Mouse (Mus musculus): ENCODE data around the gene Zfc3h1. TPM values are rescaled to one million over a fixed set of nuclear protein-coding genes. Genes with fewer than 3 reads are reported as not detected.

Zfc3h1 gene
- total RNA-seq, 2 experiments from 2014 or later: 21.8 to 25.4 TPM

DNA sequence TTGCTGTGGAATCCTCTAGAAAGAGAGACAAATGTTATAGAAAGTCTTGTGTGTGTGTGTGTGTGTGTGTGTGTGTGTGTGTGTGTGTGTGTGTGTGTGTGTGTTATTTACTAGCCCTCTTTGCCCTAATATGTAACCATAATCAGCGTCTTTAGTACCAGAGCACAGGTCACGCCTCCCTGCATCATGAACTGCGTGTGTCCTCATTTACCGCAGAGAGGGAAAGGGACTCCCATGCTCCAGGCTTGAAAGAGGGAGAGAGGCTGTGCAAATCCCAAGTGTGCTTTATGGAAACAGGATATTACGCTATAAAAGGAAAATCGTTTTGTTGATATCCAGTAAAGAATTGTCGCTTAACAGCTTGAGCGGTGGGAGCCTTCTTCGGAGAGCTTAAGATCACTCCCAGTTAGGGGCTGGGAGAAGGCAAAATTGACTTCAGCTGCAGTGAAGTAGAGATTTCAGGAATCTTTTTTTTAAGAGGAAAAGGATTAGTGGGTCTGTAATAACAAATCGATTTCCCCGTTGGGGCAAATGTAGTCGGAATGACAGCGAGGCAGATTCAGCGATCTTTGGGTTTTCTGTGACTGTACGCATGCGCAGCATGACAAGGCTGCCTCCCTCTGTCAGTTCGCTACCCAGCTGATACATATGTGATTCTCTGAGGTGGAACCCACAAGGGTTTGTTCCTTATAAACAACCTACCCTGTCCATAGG lies 86.0 kb downstream of the Zfc3h1 start:
- DNase-seq: no peak
- intact Hi-C loops (cut with DNase I): no loop called here

DNA sequence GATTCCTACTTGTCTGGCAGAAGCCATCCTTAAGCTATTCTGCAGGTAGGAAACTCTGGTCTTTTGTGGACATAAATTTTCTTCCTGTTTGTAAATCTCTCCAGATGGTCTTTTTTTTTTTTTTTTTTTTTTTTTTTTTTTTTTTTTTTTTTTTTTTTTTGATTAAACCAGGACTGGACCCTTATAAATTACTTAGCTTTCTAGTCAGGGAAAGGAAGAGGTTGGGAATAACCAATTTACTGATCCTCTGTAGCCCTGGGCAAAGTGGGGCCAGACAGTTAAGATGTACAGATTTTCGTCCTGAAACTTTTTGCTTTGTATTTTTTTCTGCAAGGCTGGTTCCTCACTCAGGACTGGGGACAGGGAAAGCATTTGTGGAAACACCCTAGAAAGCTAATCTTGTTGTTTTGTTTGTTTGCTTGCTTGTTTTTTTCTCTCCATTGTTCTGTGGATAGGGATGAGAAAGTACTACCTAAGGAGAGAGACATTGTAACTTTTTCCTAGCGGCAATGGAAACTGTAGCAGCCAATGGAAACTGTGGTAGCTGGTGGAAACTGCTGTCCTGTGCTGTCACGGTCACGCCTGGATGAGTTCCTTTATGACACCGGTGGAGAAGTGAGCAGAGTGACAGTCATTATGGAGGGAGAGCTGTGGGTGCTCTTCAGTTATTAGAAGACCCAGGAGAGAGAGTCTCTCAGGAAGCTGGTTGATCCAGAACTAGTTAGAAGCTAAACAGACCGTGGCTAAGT lies 88.6 kb downstream of the Zfc3h1 start:
- intact Hi-C loops (cut with DNase I): no loop called here

DNA sequence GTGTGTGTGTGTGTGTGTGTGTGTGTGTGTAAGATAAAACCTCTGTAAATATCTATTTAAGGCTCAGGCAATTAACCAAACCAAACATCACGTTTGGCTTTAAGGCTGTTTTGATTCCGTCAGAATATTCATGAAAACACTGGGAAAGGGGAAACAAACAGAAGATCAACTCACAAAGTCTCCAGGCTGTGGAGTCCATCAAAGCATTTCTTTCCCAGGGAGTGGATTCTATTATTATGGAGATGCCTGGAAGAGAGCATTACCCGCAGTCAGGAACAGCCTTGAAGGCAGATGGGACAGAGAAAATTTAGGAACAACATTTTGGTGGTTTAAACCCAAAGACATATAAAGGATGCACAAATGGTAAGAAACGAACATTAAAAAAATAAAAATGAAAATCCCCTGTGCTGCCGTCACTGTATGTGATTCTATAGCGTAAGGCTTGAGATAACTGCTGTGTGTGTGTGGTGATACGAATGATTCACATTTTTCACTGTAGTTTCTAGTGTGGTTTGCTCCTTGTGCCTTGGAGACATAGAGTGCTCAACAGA lies 90.3 kb downstream of the Zfc3h1 start:
- intact Hi-C loops (cut with DNase I): no loop called here

More for the DNA sequence above, 88.6 kb downstream of the Zfc3h1 start:
- DNase-seq: no peak

DNA sequence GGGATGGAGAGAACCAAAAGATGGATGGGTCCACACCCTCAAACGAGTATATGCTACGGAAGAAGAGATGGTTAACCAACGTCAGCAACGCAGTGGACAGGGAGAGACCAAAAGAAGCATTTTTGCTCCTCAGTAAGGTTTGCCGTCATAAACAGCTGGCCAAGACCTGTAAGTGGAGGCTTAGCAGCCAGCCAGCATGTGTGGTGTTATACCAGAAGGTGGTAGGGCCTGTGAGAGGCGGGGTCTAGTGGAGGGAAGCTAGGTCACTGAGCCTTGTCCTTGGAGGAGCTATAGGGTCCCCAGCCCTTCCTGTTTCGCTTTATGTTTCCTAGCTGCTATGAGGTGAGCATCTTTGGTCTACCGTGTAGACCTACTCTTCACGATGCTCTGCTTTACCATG lies 91.7 kb downstream of the Zfc3h1 start:
- intact Hi-C loops (cut with DNase I): no loop called here
- no peak for DNase-seq

More for the DNA sequence above, 90.3 kb downstream of the Zfc3h1 start:
- no peak for DNase-seq

DNA sequence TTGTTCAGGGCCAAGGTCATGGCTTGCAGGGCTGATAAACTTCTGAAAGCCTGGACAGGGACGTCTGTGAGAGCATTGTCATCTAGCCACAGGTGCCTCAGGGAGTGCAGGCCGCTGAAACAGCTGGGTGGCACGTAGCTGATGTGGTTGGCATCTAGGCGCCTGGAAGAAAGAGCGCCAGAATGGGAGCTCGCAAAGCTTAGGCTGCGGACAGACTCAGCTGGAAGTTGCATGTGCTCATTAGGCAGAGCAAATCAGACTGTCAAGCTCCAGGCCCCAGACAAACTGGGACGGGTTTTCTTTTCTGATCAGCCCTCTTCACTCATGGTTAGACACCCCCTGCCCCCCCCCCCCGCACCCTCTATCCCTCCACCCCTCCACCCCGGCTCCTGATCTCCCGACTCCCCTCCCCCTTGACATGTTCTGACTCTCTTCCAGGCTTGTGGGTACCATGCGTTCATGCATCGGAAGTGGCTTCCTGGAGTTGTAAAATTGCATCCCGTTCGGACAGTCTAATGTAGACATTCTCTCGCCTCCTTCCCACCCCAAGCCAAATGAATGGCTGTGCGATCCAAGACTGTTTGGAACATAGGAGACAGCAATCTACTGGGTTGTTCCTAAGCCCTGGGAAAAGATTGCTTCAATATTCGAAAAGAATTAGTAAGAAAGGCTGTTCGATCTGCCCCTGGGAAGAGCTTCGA lies 93.8 kb downstream of the Zfc3h1 start:
- intact Hi-C loops (cut with DNase I): no loop called here
- DNase-seq: no peak

Other genes starting within 250 kb of the Zfc3h1 start
- gene Tph2, start 199.9 kb upstream of the Zfc3h1 start, total RNA-seq (2021): not detected
- 10 to 100 TPM; 43.2 to 46.0 TPM for gene Tbc1d15, start 133.5 kb upstream of the Zfc3h1 start, total RNA-seq (2021)
- gene Rab21, start 69.4 kb upstream of the Zfc3h1 start, total RNA-seq (2021): 10 to 100 TPM; 66.8 to 68.4 TPM
- gene Tmem19, start 22.5 kb upstream of the Zfc3h1 start, total RNA-seq (2021): 10 to 100 TPM; 14.9 to 17.7 TPM
- gene Thap2, start 516 bp upstream of the Zfc3h1 start, total RNA-seq (2021): 10 to 100 TPM; 10.3 to 11.1 TPM
- gene A930009A15Rik, start 185.0 kb downstream of the Zfc3h1 start, total RNA-seq (2021): not detected
- gene Lgr5, start 202.8 kb downstream of the Zfc3h1 start, total RNA-seq (2021): under 1 TPM; 0.17 to 0.20 TPM